Mouse (Mus musculus) lung, postnatal 14 days (tissue): ENCODE measurements around the gene Phox2b.

Experiments
- DNase-seq: peaks from one replicate; pipeline ENCODE4 v3.0.0; 2021

Phox2b gene

DNA sequence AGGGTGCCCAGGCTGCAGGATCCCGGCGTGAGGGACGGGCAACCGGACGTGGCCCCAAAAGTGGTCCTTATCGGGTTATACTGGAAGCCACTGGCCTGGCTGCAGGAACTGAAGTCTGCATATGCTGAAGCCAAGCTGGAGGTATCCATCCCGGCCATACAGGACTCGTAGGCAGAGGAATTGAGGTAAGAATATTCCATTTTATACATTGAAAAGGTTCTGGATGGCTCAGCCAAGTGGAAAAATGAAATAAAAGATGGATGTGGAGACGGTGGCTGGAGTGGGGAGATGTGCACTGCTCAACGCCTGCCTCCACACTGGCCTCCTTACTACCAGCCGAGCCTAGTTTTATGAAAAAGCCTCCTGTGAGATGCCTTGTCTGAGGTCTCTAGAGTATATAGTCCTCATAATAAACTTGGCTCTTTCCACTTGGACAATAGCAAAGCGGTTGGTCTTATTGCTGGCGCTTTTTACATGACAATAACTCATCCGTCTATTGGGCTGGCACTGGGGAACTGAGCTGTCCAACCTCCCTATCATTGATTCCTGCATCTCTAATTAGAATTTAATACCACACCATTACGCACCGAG is at the start of gene Phox2b:
Gene Phox2b (minus strand): TSS at position 569 of the 591 bp plus-strand sequence.
- DNase-seq, result no peak

DNA sequence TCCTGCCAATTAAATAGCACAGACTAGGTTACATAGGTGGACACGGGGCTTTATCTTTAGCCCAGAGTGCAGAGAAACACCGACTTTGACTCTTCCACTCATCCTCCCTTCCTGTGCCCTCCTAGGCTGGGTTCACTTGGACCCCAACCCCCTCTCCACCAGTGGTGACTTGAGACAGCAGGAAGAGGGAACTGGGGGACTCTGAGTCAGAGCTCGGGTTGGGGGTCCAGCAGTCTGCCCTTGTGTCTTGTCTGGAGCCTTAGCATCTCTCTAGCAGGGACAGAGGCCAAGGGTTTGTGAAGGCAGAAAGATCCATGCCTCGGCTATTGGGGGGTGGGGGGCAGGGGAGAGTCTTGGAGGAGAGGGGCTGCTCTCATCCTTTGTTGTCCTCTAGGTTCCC is 43.5 kb upstream of the Phox2b start:
- DNase-seq, result no peak

DNA sequence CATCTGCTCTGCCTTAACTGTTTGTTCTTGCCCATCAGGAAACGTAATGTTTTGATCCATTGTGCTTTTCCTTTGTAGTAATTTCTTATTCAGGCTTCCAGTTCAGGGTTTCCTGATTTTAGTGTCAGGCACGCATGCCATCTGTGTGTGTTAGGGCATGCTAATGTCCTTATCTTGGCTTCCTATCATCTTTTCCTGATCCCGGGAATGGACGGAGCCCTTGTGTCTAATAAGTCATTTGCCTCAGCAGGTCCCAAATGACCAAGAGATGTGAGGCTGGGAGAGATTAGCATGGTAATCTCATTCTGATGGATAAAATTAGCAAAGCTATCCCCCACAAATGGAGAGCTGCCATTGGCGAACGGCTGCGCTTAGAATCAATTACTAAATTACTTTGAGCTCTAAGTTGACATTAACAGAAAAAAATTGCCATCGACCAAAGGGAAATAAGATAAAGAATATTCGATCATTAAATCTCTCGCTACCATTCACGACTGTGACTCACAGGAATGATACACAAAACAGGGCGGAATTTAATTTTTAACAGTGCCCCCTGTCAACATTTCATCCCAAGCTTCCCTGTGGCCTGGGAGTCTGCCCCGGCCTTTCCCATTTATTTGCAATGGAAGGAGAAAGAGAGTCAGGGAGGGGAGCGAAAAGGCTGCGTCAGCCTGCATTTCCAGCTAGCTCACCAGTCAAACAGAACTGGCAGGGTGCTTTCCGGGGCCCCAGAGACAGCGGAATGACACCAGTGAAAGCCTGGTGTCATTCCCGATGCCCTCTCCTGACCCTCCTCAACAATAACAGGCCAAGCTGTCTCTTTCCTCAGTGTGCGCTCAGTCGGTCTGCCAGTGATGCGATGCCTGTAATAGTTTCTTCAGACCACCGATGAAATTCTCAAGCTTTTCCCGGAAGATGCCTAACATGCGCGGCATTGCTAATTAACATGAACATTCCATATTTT is 40.2 kb upstream of the Phox2b start:
- DNase-seq, result no peak

DNA sequence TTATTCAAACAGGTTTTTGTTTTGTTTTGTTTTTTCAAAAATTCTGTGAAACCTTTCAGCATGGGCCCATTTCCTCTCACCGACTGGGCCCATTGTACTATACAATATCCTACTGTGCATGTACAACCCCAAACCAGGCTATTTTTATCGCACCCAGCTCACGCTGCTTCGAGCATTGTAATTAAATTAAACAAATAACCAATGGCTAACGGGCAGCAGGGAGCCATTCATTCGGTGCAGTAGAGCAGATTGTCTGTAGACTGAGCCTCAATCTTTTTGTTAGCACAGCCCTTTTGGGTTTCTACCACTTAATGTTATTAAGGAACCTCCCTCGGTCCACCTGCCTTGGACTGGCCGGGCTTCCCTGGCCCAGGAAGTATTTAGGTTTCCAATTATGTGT is 39.5 kb upstream of the Phox2b start:
- DNase-seq, result no peak

DNA sequence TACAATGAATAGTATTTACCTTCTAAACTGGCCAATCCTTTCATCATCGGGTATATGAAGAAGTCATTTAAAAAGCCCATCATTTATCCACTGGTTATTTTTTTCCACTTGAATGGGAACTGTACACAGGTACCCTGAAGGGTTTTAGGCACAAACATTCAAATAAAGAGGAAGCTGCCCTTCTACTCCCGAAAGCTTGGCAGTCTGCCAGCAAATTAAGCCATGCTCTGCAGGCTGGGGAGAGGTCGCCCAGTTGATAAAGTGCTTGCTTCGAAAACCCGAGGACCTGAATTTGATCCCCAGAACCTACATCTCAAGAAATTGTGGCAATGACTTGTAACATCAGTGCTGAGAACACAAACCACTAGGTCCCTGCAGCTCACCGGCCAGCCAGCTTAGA is 35.6 kb upstream of the Phox2b start:
- DNase-seq, result peak; percentile 4

DNA sequence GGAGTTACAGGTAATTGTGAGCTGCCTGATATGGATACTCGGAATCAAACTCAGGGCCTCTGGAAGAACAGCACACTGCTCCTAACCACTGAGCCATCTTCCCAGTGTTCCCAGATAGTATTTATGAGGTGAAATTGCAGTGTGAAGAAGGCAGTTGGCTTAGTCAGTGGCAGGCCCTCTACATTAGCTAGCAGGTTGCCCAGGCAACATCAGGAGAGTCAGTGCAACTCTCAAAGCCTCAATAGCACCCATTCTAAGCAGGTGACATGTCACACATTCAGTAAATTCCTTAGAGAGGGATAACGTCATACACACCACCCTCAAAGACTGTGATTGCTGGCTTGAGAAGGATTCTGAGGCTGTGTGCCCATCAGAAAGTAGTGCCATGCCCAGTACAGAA is 32.6 kb upstream of the Phox2b start:
- DNase-seq, result no peak

DNA sequence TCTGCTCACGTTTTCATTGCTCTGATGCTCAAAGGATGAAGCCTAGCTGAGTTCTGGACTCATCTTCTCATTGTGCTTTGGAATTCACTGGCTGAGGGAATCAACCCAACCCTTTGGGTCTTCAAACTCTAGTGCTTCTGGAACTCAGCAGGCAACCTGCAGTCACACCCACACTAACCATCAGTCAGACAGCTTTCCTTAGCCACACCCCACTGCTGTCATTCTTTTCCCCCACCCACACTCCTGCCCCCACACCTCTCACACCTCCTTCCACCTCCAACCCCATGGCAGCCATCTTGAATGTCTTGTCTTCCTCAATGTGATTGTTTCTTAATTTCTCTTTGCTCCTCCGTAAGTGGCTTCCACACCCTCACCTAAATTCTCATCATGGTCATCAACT is 7.2 kb upstream of the Phox2b start:
- no peak for DNase-seq

DNA sequence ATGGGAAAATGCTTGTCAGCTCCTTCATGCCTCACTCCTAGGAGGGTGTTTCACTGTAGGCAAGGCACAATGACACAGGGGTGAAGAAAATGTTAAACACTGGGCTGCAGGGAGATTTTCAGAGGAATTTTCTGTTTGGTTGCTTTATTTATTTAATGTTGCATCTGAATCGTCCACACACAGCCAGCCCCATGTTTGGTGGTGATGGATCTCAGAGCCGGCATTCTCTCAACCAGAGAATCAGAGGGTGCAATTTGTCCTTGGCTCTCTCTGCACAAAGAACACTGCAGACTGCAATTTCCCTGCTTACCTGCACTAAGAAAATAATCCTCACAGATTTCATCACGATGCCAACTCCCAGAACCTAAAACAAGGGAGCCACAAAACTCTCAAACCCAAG is 3.9 kb upstream of the Phox2b start:
- no peak for DNase-seq

DNA sequence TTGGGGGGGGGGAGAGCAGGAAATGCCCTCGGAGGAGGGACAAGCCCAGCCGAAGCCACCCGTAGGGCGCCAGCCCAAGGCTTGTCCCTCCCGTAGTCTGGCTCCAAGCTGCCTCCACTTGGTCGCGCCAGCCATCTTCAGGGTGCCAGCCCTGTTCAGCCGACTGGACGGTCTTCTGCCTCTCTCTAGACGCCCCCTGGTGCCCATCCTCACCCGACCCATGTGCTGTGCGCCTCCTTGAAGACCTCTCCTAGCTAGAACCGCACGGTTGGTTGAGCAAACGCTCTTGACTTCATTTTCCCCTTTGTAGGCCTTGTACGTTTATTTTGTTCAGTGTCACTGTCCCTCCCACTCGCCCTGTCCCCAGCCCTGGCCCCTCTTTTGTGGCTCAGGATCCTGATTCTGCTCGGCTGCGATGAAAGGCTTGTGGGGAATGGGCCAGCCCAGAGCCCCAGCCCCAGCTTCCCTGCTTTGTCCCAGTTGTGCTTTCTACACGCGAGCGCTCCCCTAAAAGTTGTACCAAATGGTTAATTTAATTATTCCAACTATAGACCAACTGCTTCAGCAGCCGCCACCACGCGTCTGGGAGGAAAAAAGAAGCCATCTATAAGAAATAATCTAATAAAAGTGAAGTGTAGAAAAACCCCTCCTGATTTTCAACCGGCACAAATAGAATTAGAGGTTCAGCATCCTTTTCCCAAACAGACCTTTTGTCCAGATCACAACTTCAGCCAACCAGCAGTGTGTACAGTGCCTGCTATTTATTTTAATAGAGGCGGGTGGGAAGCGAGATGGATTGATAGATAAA is 2.9 kb upstream of the Phox2b start:
- no peak for DNase-seq

DNA sequence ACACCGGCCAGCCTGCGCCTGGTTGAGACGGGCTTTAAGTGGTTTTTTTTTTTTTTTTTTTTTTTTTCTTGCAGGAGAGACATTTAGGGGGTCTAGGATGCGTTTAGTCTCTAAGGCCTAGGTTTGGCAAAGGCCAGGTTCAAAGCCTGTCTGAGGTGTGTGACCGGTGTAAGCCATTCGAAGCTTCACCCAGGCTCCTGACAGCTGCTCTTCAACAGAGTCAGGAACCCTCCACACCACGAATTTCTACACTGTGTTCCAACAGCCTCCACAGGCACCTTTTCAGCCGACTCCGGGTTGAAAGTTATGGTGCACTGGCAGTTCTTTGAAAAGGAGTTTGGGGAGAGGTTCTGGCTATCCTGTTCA is 2.3 kb upstream of the Phox2b start:
- no peak for DNase-seq

DNA sequence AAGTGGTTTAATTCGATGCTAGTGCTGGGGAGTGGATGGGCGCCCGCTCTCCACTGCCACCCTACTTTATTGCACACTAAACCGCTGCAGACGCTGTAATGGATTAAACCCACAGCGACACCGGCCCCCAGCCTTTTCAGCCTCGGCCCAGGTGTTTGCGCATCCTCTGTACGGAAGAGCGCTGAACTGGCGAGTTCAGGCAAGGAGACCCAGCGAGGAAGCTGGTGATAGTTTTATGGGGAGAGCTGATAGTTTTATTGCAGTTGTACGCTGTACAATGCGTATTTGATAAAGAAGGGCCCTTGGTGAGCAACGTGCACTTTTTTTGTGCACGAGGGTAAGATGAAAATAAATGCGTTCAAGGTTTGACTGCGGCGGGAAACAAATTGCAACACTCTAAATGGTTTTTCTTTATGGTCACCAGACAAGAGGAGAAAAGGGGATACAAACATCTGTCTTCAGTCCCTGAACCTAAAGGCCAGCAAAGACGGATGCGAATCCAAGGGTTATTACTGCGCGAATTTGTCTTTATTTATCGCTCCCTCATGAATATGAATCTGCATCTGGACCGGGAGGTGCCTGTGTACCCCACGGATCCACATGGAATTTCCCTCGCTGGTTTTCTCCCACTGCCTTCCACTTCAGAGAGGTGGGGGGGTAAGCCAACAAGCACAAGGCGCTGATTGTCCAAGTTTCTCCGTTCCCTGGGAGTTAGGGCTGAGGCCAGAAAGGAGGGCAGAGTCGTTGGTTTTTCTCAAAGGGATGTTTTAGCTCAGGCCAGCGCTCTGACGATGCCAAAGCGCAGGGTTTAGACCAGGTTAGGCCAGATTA is 1.7 kb upstream of the Phox2b start:
- DNase-seq, result no peak

DNA sequence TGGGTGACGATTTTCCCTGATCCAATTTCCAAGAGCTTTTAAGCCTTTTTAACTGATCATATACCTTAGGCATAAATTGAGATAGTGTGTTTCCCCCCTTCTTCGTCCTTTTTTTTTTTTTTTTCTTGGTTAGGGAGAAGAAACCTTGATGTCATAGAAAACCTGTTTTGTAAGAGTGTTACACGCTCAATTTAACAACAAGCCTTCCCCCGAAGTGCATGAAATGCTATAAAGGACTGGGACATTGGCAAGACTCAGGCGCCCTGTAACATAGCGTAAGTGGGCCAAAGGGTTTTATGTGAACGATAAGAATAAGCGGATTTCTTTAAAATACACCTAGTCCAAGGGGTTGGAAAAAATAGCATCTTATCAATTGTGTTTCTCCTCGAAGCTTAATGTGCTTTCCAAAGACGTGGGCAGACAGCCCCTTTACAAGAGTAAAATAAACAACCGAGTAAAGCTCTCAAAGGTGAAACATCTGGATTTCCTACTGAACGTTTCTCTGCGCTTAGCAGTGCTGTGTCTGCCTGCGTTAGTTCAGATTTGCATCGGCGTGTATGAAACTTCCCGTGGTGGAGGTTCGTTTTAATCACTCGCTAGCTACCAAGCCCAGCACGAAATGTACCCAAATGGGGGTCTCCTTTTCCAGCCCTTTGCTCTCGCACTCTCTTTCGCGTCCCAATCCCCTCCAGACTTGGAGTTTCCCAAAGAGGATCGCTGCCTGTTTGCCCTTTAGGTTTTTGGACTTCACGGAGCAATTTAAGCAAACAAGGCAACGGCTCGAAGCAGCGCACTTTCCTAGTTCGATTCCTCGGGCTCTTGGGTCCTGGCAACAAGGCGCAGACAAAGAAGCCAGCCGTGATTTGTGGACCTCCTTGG is 531 bp upstream of the Phox2b start:
- DNase-seq, result no peak

DNA sequence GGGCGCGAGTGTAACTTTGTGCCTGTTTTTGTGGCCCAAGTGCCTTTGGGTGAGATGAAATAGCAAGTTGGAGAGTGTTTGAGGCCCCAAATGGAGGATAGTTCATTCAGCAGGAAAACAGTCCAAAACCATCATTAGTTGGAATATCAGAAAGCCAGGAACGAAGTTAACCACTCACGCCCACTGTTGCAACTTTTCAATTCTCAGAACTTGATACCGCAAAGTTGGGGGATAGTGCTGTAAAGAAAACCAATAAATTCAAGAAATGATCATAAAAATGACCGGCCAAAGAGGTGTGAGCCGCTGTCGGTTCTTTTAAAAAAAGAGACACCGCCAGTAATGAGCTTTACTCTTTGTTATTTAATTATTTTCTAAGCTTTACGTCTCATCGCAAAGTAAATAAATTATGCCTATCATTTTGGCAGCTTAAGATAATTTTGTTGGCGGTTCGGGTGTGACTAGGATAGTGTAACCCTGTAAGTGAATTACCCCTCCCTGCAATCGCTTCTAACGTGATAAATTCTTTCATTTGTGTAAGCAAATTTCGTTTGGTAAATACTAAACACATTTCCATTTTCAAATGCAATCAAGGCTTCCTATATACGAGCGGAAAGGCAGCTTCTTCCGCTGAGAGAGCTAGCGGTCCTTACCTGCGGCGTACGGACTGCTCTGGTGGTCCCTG is 909 bp downstream of the Phox2b start:
- no peak for DNase-seq

DNA sequence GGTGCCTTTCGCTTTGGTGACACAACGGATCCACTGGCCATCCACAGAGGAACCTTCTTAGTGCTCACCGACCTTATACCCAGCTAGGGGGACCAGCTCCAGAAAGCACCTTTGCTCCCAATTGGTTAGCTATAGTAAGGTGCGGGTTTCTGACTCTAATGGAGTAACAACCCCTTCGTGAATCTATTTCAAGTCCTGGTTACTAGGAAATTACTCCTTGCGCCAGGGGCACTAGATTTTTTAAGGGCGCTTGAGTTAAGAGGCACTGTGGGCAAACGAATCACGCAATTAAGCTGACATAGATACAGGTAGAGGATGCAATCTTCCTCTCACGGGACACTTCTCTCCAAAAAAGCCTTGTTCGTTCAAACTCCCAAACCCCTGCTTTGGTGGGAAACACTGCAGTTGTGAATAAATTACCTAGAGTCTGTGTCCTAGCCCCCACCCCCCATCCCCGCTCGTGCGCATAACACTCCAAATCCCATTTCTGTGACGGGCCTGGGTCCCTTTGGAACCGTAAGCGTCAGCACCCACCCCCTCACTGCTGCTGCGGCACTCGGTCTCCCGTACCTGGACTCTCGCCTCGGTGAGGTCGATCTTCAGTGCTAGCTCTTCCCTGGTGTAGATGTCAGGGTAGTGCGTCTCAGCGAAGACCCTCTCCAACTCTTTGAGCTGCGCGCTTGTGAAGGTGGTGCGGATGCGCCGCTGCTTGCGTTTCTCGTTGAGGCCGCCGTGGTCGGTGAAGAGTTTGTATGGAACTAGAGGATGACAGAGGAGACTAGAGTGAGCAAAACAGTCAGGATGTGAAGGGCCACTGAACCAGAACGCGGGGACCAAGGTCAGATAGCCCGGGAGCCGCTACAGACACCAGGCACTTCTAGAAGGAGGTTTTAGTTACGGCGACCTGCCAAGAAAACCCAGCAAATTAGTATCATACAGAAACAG is 1.7 kb downstream of the Phox2b start:
- no peak for DNase-seq

DNA sequence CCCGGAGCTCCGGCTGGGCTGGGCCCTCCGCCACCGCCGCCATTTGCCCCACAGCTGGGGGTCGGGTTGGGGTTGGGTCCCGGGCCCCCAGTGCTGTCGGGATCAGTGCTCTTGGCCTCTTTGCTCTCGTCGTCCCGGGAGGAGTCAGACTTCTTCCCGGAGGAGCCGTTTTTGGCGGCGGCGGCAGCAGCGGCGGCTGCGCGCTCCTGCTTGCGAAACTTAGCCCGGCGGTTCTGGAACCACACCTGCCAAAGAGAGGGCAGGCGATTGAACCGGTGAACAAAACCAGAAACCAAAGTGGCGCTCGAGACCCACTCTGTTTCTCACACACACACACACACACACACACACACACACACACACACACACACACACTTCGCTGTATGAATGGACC is 2.7 kb downstream of the Phox2b start:
- DNase-seq, result no peak

DNA sequence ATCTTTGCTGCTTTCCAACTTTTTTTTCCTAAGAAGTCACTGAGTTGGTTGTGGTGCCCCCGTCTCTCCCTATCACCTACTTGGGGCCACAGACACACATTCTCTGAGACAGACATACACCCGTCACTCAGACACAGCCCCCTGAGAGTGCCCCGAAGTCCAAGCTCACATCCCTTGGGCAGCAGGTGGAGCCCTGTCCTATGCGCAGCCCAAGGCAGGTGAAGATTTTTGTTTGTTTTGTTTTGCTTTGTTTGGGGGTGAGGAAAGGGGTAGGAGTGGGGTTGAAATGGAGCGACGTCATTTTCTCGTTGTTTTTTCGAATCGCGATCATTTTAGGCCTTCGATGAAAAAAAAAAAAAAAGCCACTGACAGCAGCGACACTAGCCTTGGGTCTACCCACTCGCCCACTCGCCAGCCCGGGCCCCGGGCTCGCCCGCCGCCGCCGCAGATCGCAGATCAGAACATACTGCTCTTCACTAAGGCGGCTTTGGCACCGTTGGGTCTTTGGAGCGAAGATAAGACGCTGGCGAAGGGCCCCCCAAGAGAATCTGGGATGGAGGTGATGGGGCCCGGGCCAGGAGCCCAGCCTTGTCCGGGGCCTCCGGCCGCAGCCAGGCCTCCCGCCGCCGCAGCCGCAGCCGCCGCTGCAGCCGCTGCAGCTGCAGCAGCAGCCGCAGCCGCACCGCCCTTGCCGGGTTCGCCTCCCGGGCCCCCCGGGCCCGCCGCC is 3.3 kb downstream of the Phox2b start:
- DNase-seq, result no peak

DNA sequence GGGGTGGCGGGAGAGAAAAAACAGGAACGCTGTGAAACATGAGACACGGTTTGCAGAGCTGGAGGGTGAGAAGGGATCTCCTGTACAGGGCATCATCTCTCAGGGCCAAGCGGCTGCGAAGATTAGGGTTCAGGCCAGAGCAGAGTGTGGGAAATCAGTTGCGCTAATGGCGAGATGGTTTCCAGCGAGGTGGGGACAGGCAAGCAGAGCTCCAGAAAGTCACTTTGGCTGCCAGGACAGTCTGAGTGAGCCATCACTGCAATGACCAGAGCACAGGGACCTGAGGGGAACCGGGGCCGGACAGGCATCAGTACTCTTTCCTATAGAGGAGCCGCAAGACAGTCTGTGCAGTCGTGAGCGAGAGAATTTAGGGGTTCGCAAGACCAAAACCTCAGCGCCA is 3.9 kb downstream of the Phox2b start:
- no peak for DNase-seq

DNA sequence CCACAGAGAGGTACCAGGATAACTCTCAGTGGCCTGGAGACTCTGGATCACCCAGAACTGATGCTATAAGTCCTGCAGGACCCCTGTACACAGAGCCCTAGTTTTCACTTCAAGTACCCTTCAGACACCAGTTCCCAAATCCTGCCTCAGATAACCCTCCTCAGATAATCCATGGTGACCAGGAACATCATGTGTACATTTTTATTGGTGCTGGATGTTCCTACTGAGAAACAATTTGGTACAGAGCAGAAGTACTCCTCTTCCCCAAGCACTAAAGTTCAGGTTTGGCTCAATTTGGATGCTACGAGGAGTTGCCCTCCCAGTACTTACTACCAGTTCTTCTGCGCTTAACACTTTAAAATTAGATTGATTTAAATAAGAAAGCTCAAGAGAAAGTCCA is 5.1 kb downstream of the Phox2b start:
- DNase-seq, result no peak

DNA sequence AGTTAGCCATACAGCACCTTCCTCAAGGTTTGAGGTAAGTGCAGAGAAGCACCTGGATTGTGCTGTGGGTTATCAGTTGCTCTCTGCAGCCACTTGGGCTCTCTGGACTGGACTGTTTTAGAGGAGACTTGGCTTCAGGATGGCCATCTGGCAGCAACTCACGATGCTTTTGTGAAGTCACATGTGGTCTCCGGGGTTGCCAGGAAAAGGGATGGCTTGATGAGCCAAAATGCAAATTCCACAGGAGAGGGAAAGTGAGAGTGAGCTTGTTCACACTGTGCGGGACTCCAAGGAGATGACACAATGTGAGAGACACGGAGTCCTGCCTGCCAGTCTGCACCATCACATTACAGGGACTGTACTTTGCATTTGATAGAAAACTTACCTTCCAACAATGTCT is 7.3 kb downstream of the Phox2b start:
- DNase-seq, result no peak
